Mouse (Mus musculus) midbrain, embryonic 13.5 days (tissue): Measurements from ENCODE around the gene Ppara. TPM values are rescaled to one million over a fixed set of nuclear protein-coding genes. Genes with fewer than 3 reads are reported as not detected.

Experiments used
- ATAC-seq: fragments of 200-750 bp; cut with Nextera tagmentation; 2 replicates; pipeline ENCODE4 v1.8.0; 2017; ENCODE audit warnings: mild to moderate bottlenecking, moderate TSS enrichment, moderate library complexity
- H3K27ac ChIP-seq: fragments of 300-500 bp; sonication (generic); 2 replicates; pipeline ENCODE4 v1.5.1; 2015; ENCODE audit warnings: inconsistent platforms, mild to moderate bottlenecking, moderate library complexity
- H3K27me3 ChIP-seq: fragments of 300-500 bp; sonication (generic); 2 replicates; pipeline ENCODE4 v1.6.1; 2015; ENCODE audit warnings: mild to moderate bottlenecking, inconsistent platforms
- H3K36me3 ChIP-seq: fragments of 300-500 bp; sonication (generic); 2 replicates; pipeline ENCODE4 v1.6.1; 2015; ENCODE audit warnings: mild to moderate bottlenecking, inconsistent platforms
- H3K4me1 ChIP-seq: fragments of 300-500 bp; sonication (generic); replicated peaks from 2 replicates; pipeline ENCODE4 v1.6.1; 2015; ENCODE audit warnings: inconsistent platforms
- H3K4me2 ChIP-seq: fragments of 300-500 bp; sonication (generic); replicated peaks from 2 replicates; pipeline ENCODE4 v1.6.1; 2015; ENCODE audit warnings: moderate library complexity, mild to moderate bottlenecking, inconsistent platforms
- H3K4me3 ChIP-seq: fragments of 300-500 bp; sonication (generic); replicated peaks from 2 replicates; pipeline ENCODE4 v1.5.1; 2015; ENCODE audit warnings: mild to moderate bottlenecking, inconsistent platforms
- H3K9ac ChIP-seq: fragments of 300-500 bp; sonication (generic); replicated peaks from 2 replicates; pipeline ENCODE4 v1.6.1; 2015; ENCODE audit warnings: mild to moderate bottlenecking, inconsistent platforms
- H3K9me3 ChIP-seq: fragments of 300-500 bp; sonication (generic); 2 replicates; pipeline ENCODE4 v1.6.1; 2016; ENCODE audit warnings: mild to moderate bottlenecking, inconsistent platforms
- WGBS: fragments of 180-500 bp; shearing (Covaris S2); methylation state at CpG from one replicate; pipeline ENCODE4 v1.1.7; 2015; 5-methylcytosine and 5-hydroxymethylcytosine counted together
- polyA plus RNA-seq: library from polyadenylated mRNA; unstranded; fragments of >200 nt; fragmentation: Nextera tagmentation; extraction: Ambion mirVana; gene quantifications from 2 replicates; pipeline ENCODE4 v1.2.1, GENCODE M21; 2015

The Ppara gene
- polyA plus RNA-seq, 1 experiment from 2014 or later, result 0.96 TPM

DNA sequence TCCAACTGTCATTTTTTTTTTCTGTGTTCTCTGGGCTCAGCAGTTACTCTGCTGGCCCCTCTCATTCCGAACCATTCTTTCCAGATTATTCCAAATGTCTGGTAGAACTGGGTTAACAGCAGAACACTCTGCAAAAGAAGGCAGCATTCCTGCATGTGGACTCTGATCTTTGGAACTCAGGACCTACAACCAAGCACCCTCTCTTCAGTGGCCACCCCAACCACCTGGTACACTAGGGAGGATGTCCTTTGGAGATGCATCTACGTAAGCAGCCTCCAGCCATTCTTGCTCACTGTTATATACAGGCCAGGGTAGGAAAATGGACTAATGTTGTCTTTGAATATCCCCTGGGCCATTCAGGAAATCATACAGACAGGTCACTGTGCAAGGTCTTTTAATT is 1.1 kb upstream of the Ppara start:
- Histone ChIP-seq H3K9ac (no peak overlapping the region), H3K4me2 (no peak overlapping the region), H3K27me3 (peaks cover 74% of the 10 kb centered on the region), H3K4me1 (peaks cover 15% of the 10 kb centered on the region), H3K4me3 (no peak overlapping the region), H3K9me3 (no peaks in the 10 kb centered on the region), H3K36me3 (no peaks in the 10 kb centered on the region), H3K27ac (no peak overlapping the region)
- WGBS, result 83% methylated on average over 2 of the region's 2 CpGs
- no peak for ATAC-seq

DNA sequence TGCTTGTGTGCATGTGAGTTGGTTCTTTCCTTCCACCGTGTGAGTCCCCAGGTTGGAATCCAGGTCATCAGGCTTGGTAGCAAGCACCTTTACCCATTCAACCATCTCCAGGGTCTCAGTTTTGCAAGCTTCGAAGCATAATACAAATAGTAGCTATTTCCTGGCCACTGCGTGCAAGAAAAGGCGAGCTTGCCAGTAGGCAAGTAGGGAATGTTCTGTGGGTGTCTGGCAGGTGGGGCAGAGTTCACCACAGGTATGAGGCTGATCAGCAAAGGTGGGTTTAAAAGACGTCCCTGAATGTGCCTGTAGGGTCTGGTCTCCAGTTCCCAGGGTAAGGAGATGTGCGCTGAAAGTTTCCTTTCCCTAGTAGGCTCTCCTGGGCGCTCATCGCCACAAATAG is 635 bp upstream of the Ppara start:
- ATAC-seq, result no peak
- Histone ChIP-seq H3K9me3 (no peaks in the 10 kb centered on the region), H3K4me3 (no peak overlapping the region), H3K4me1 (peaks cover 15% of the 10 kb centered on the region), H3K27me3 (peaks cover 73% of the 10 kb centered on the region), H3K36me3 (no peaks in the 10 kb centered on the region), H3K4me2 (no peak overlapping the region; the same call in 1 of the 2 replicates), H3K9ac (no peak overlapping the region), H3K27ac (no peak overlapping the region)
- 40% methylated on average over 8 of the region's 8 CpGs for WGBS

DNA sequence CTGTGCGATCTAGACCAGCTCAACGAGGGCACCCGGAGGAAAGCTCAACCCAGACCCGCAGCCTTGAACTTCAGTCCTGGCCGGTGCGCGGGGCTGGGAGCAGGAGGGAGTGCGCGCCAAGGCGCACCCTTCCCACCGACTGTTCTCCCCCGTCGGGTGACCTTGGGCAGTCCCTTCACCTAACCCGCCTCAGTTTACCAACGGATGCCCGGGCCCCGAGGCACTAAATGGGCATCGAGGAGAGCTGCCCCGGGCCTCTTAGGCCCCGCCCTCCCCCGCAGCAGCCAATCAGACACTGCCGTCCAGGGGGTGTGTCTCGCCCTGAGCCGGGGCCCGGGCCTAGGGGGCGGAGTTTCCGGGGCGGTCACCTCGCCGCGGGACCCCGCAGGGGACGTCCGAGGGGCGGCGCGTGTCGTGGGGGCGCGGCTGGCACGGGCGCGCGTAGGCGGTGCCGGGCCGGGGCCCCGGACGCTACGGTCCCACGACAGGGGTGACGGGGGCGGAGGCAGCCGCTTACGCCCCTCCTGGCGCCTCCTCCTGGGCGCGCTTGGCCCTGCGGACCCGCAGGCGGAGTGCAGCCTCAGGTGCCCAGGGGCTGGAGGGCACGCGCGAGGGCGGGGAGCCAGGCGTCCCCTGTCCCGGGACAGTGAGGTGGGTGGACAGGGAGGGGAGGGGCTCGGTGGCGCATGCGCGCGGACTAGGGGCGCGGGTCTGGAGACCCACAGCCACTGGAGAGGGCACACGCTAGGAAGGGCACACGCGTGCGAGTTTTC is 466 bp downstream of the Ppara start:
- under 1% methylated on average over 77 of the region's 78 CpGs for WGBS
- H3K9ac ChIP-seq, result peak overlapping the region; percentile 52
- peaks cover 15% of the 10 kb centered on the region for H3K4me1 ChIP-seq
- peak; percentile 83 for ATAC-seq
- H3K4me3 ChIP-seq, result peak overlapping the region; percentile 57
- no peaks in the 10 kb centered on the region for H3K36me3 ChIP-seq
- no peaks in the 10 kb centered on the region for H3K9me3 ChIP-seq
- peak overlapping the region; percentile 76 for H3K4me2 ChIP-seq
- no peak overlapping the region for H3K27ac ChIP-seq
- H3K27me3 ChIP-seq, result peaks cover 73% of the 10 kb centered on the region

DNA sequence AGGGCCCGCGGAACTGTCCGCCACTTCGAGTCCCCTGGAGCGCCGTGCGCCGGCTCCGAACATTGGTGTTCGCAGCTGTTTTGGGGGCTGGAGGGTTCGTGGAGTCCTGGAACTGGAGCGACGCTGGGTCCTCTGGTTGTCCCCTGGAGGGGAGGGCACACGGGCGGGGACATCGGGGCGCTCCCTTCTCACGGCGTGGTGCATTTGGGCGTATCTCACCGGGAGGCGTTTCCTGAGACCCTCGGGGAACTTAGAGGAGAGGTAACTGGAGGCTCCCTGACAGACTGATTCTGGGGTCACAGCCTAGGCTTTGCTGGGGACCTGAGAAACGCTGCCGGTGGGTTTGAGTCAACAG is 1.0 kb downstream of the Ppara start:
- Histone ChIP-seq H3K9ac (peak overlapping the region; percentile 52), H3K9me3 (no peaks in the 10 kb centered on the region), H3K36me3 (no peaks in the 10 kb centered on the region), H3K4me1 (peaks cover 15% of the 10 kb centered on the region), H3K27me3 (peaks cover 72% of the 10 kb centered on the region), H3K27ac (no peak overlapping the region), H3K4me2 (peak overlapping the region; percentile 76), H3K4me3 (peak overlapping the region; percentile 57)
- no peak for ATAC-seq
- 2% methylated on average over 25 of the region's 25 CpGs for WGBS

DNA sequence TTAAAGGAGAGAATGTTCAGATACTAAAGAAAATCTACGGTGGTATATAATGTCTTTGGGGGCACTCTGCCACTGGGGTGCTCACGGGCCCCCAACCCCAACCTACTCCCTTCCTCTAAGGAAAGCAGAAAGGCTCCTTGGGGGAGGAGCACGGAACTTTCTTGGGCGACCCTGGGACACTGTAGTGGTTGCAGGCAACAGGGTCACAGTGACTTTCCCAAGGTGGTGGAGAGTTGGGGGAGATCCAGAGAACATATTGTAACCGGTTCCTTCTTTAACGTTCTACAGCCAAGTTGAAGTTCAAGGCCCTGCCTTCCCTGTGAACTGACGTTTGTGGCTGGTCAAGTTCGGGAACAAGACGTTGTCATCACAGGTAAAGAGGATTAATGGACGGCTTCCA is 1.7 kb downstream of the Ppara start:
- Histone ChIP-seq H3K4me2 (no peak overlapping the region), H3K4me3 (no peak overlapping the region), H3K4me1 (peaks cover 15% of the 10 kb centered on the region), H3K9me3 (no peaks in the 10 kb centered on the region), H3K27me3 (peaks cover 71% of the 10 kb centered on the region), H3K36me3 (no peaks in the 10 kb centered on the region), H3K9ac (no peak overlapping the region), H3K27ac (no peak overlapping the region)
- ATAC-seq, result no peak
- 60% methylated on average over 10 of the region's 10 CpGs for WGBS

DNA sequence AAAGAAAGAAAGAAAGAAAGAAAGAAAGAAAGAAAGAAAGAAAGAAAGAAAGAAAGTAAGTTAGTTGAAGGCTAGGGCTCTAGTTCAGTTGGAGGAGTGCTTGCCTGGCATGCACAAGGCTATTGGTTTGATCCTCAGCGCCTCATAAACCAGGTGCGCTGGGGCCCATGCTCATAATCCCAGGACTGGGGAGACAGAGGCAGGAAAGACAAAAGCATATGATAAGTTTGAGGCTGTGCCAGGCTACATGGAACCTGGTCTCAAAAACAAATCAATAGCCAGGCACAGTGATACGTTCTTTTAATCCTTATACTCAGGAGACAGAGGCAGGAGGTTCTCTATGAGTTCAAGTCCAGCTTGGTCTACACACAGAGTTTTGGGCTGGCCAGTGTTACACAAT is 3.6 kb downstream of the Ppara start:
- no peak overlapping the region for H3K4me3 ChIP-seq
- H3K9me3 ChIP-seq, result no peaks in the 10 kb centered on the region
- no peak for ATAC-seq
- 83% methylated on average over 3 of the region's 3 CpGs for WGBS
- no peak overlapping the region for H3K27ac ChIP-seq
- H3K9ac ChIP-seq, result no peak overlapping the region
- no peak overlapping the region for H3K4me2 ChIP-seq
- H3K36me3 ChIP-seq, result no peaks in the 10 kb centered on the region
- peaks cover 57% of the 10 kb centered on the region for H3K27me3 ChIP-seq
- peaks cover 15% of the 10 kb centered on the region for H3K4me1 ChIP-seq

DNA sequence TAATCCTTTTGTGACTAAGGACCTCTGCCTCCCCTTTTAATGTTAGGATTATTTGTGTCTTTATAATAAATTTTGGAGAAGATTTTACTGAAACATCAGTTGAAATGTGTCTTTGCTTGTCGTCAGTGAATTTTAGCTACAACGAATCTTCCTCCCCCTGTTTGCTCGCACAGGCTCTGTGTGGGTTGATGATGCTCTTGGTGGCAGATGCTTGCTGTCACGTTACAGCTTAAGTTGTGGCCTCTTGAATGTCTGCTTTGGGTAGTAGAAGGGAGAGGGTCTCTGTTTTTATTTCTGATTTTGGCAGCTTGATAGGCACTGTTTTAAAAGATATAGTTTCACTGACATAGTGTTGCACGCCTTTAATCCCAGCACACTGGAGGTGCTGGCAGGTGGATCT is 4.2 kb downstream of the Ppara start:
- Histone ChIP-seq H3K27ac (no peak overlapping the region), H3K9me3 (no peaks in the 10 kb centered on the region), H3K4me2 (no peak overlapping the region), H3K4me1 (peaks cover 15% of the 10 kb centered on the region), H3K27me3 (peaks cover 52% of the 10 kb centered on the region), H3K9ac (no peak overlapping the region), H3K36me3 (no peaks in the 10 kb centered on the region), H3K4me3 (no peak overlapping the region)
- WGBS, result 78% methylated on average over 5 of the region's 5 CpGs
- ATAC-seq, result no peak

DNA sequence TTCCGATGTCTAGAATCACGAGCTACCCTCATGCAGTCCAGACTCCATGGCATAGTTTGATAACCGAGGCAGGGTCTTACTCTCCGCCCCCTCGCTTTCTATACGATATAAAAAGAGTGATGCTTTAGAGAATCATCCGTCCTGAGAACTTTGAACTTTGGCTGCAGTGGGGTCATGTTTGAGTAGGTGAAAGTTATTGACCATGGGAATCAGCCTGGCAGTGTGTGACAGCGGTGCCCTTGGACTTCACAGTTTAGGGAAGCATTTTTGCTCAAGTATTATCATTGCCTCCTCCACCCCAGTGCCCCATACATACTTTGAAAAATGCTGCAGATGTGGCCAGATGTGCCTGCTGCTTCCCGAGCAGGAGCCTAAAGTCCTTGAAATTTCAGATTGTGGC is 7.8 kb downstream of the Ppara start:
- Histone ChIP-seq H3K4me1 (no peaks in the 10 kb centered on the region), H3K4me2 (no peak overlapping the region), H3K27ac (no peak overlapping the region), H3K27me3 (peaks cover 16% of the 10 kb centered on the region), H3K9ac (no peak overlapping the region), H3K9me3 (no peaks in the 10 kb centered on the region), H3K4me3 (no peak overlapping the region), H3K36me3 (no peaks in the 10 kb centered on the region)
- WGBS, result 90% methylated on average over 9 of the region's 9 CpGs
- ATAC-seq, result no peak

DNA sequence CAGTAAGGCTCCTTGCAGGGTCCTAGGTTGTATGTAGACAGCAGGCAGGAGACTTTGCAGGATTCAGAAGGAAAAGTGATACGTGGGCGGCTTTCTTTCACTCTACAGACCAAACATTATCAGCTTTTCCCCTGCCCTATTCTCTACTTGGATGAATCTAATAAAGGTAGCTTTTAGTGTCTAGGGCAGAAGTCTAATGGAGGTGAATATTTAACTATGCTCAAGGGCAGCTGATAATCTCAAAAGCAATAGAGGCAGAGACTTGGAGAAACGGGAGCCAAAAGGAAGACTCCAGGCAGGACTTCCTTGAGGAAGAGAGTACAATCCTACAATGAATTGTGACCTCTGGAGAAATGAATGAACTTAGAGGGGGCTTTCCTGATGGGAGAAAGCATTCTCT is 9.2 kb downstream of the Ppara start:
- Histone ChIP-seq H3K4me3 (no peak overlapping the region), H3K36me3 (no peaks in the 10 kb centered on the region), H3K27ac (no peak overlapping the region), H3K9me3 (no peaks in the 10 kb centered on the region), H3K4me1 (no peaks in the 10 kb centered on the region), H3K27me3 (peaks cover 10% of the 10 kb centered on the region), H3K4me2 (no peak overlapping the region), H3K9ac (no peak overlapping the region)
- ATAC-seq, result no peak
- WGBS, result 77% methylated on average over 3 of the region's 3 CpGs

DNA sequence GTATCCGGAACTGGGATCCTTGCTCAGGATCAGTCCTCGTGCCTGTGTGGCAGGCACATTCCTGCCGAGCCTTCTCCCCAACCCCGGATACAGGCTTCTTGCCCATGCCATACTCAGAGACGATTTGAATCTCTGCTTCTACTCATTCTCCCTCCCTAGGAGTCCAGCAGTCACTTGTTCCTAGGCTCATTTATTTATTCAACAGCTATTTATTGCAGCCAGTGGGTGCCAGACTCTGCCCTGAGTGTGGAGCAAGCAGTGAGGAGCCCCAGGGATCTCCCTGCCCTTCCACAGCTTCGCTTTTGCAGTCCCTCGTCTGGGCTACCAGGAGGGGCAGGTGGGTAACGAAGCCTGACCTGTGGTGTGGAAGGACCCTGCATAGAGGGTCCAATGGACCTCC is 11.4 kb downstream of the Ppara start:
- 76% methylated on average over 8 of the region's 8 CpGs for WGBS
- ATAC-seq, result no peak
- Histone ChIP-seq H3K4me1 (no peaks in the 10 kb centered on the region), H3K9ac (no peak overlapping the region), H3K4me2 (no peak overlapping the region), H3K27me3 (peaks cover 4% of the 10 kb centered on the region; the same call in 1 of the 2 replicates), H3K27ac (no peak overlapping the region), H3K4me3 (no peak overlapping the region), H3K9me3 (no peaks in the 10 kb centered on the region), H3K36me3 (no peaks in the 10 kb centered on the region)

DNA sequence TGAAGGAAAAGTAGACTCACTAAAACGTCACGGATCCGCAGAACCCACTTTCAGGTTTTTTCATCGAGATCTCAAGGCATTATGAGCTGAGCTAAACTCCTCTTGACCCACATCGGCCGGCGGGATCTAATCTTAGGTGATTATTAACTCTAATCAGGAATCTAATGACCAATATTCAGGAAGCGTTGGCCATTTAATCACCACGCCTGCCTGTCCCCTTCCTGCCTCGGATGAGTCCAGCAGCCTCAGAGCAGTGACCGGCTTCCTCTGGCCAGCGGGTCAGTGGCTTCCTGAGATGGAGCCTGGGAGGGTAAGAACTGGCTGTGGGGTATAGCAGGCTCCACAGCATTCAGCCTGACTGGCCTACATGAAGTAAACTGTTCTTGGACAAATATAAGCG is 11.9 kb downstream of the Ppara start:
- WGBS, result 91% methylated on average over 13 of the region's 13 CpGs

DNA sequence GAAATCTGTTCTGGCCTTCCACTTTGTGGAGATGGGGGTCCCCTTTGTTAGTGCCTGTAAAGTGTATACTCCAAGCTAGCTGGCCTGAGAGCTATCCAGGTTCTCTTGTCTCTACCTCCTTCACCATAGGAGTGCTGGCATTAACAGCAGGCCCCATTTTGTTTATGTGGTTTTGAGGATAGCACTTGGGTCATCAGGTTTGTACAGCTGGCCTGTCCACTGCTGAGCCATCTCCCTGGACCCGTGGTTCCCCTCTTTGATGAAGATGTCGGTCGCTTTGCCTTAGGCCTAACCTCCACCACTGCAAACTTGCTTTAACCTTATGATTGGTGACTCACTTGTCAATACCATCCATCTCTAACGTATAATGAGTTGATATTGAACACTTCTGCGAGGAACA is 13.2 kb downstream of the Ppara start:
- H3K27me3 ChIP-seq, result no peaks in the 10 kb centered on the region; the same call in 1 of the 2 replicates
- H3K4me1 ChIP-seq, result no peaks in the 10 kb centered on the region
- H3K36me3 ChIP-seq, result no peaks in the 10 kb centered on the region
- no peak overlapping the region for H3K9ac ChIP-seq
- no peak overlapping the region for H3K4me2 ChIP-seq
- no peak for ATAC-seq
- no peak overlapping the region for H3K27ac ChIP-seq
- H3K9me3 ChIP-seq, result peaks cover 9% of the 10 kb centered on the region
- no peak overlapping the region for H3K4me3 ChIP-seq
- 92% methylated on average over 5 of the region's 5 CpGs for WGBS

More for the DNA sequence above, 11.9 kb downstream of the Ppara start:
- H3K9ac ChIP-seq, result no peak overlapping the region
- H3K9me3 ChIP-seq, result peaks cover 2% of the 10 kb centered on the region; the same call in 1 of the 2 replicates
- H3K27me3 ChIP-seq, result peaks cover 4% of the 10 kb centered on the region; the same call in 1 of the 2 replicates
- no peaks in the 10 kb centered on the region for H3K4me1 ChIP-seq
- no peak for ATAC-seq
- no peak overlapping the region for H3K27ac ChIP-seq
- H3K36me3 ChIP-seq, result no peaks in the 10 kb centered on the region
- no peak overlapping the region for H3K4me2 ChIP-seq
- H3K4me3 ChIP-seq, result no peak overlapping the region

DNA sequence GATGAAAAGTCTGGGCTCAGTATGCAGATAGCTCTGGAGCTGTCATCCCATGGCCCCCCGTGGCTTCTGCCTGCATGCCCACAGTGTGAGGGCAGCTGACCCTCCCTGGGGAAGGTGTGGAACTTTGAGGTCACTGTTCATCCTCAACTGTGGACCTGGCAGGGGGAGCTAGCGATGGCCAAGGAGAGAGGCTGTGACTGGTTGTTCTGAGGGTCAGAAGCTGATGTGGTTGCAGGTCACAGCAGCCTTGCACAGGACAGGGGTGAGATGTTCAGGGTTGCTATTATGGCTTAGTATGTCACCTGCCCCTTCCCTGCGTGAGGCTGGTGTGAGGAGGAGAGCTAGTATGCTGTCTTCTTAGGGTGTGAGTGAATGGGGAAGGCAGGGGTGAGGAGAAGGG is 13.7 kb downstream of the Ppara start:
- 78% methylated on average over 3 of the region's 3 CpGs for WGBS
- no peak overlapping the region for H3K27ac ChIP-seq
- H3K4me2 ChIP-seq, result no peak overlapping the region
- H3K27me3 ChIP-seq, result no peaks in the 10 kb centered on the region; the same call in 1 of the 2 replicates
- H3K4me3 ChIP-seq, result no peak overlapping the region
- no peaks in the 10 kb centered on the region for H3K36me3 ChIP-seq
- no peaks in the 10 kb centered on the region for H3K4me1 ChIP-seq
- no peak for ATAC-seq
- H3K9me3 ChIP-seq, result peaks cover 9% of the 10 kb centered on the region
- H3K9ac ChIP-seq, result no peak overlapping the region
